Mouse (Mus musculus) kidney, postnatal 25 days (tissue): ENCODE results near the gene Clic6.

Source experiments
- DNase-seq, 2 experiments: peaks; one replicate each; pipeline ENCODE4 v3.0.0; 2021; ENCODE audit warnings: mixed read lengths in 2 of 2

Clic6 gene

GRCm38 (mm10) chr16:92535258-92535657, 49.7 kb downstream of the Clic6 start:
- DNase-seq: no peak

- DNase-seq: no peak
These were observed 52.8 kb downstream of the Clic6 start for GRCm38 (mm10) chr16:92538356-92538755.

- DNase-seq: peak in 1 of 2 experiments; percentile 43
These were observed 58.7 kb downstream of the Clic6 start for GRCm38 (mm10) chr16:92544264-92544663.

- peak; percentile 35 to 50 for DNase-seq
These were observed 63.1 kb downstream of the Clic6 start for GRCm38 (mm10) chr16:92548651-92549050.

- DNase-seq: peak; percentile 72 to 82
These were observed 66.0 kb downstream of the Clic6 start for GRCm38 (mm10) chr16:92551266-92552105.

- no peak for DNase-seq
These were observed 66.5 kb downstream of the Clic6 start for GRCm38 (mm10) chr16:92552106-92552382.

- DNase-seq: no peak
These were observed 67.3 kb downstream of the Clic6 start for GRCm38 (mm10) chr16:92552858-92553257.

- no peak for DNase-seq
These were observed 69.5 kb downstream of the Clic6 start for GRCm38 (mm10) chr16:92555051-92555450.

- no peak for DNase-seq
These were observed 79.8 kb downstream of the Clic6 start for GRCm38 (mm10) chr16:92565291-92565690.

- DNase-seq: peak; percentile 78 to 91
These were observed 80.2 kb downstream of the Clic6 start for GRCm38 (mm10) chr16:92565708-92566107.

- no peak for DNase-seq
These were observed 80.6 kb downstream of the Clic6 start for GRCm38 (mm10) chr16:92566146-92566545.

- DNase-seq: no peak
These were observed 85.7 kb downstream of the Clic6 start for GRCm38 (mm10) chr16:92571246-92571645.

GRCm38 (mm10) chr16:92573193-92573592, 87.7 kb downstream of the Clic6 start:
- DNase-seq: no peak

- DNase-seq: no peak
These were observed 90.3 kb downstream of the Clic6 start for GRCm38 (mm10) chr16:92575792-92576191.

- no peak for DNase-seq
These were observed 91.8 kb downstream of the Clic6 start for GRCm38 (mm10) chr16:92577381-92577780.

- no peak for DNase-seq
These were observed 93.5 kb downstream of the Clic6 start for GRCm38 (mm10) chr16:92578915-92579653.

GRCm38 (mm10) chr16:92580981-92581380, 95.4 kb downstream of the Clic6 start:
- DNase-seq: no peak

- no peak for DNase-seq
These were observed 96.2 kb downstream of the Clic6 start for GRCm38 (mm10) chr16:92581767-92582166.

- no peak for DNase-seq
These were observed 102.3 kb downstream of the Clic6 start for GRCm38 (mm10) chr16:92587836-92588235.
